Mouse (Mus musculus) midbrain, postnatal 0 days (tissue): ENCODE measurements around the gene Kpna7. TPM values are rescaled to one million over a fixed set of nuclear protein-coding genes. Genes with fewer than 3 reads are reported as not detected.

Experiments
- ATAC-seq: fragments of 200-750 bp; cut with Nextera tagmentation; 2 replicates; pipeline ENCODE4 v1.8.0; 2017; ENCODE audit warnings: moderate number of reproducible peaks, mild to moderate bottlenecking, moderate TSS enrichment, moderate library complexity; ENCODE audit not compliant: low FRiP score
- DNase-seq: peaks from one replicate; pipeline ENCODE4 v3.0.0-alpha.2; 2015; ENCODE audit warnings: low spot score
- H3K27ac ChIP-seq: fragments of 300-500 bp; sonication (generic); 2 replicates; pipeline ENCODE4 v1.5.1; 2014; ENCODE audit warnings: low read depth, mild to moderate bottlenecking, low read length, mixed read lengths
- H3K27me3 ChIP-seq: fragments of 300-500 bp; sonication (generic); 2 replicates; pipeline ENCODE4 v1.6.1; 2014; ENCODE audit warnings: low read length, control low read depth, mixed read lengths; ENCODE audit not compliant: insufficient read depth
- H3K36me3 ChIP-seq: fragments of 300-500 bp; sonication (generic); 2 replicates; pipeline ENCODE4 v1.6.1; 2014; ENCODE audit warnings: low read length, control low read depth, mixed read lengths; ENCODE audit not compliant: insufficient read depth
- H3K4me1 ChIP-seq: fragments of 300-500 bp; sonication (generic); 2 replicates; pipeline ENCODE4 v1.6.1; 2014; ENCODE audit warnings: mild to moderate bottlenecking, control low read depth, antibody characterized with exemption, low read length, mixed read lengths; ENCODE audit not compliant: insufficient read depth
- H3K4me2 ChIP-seq: fragments of 300-500 bp; sonication (generic); 2 replicates; pipeline ENCODE4 v1.6.1; 2014; ENCODE audit warnings: low read depth, mild to moderate bottlenecking, low read length, mixed read lengths; ENCODE audit not compliant: poor library complexity, severe bottlenecking
- H3K4me3 ChIP-seq: fragments of 300-500 bp; sonication (generic); 2 replicates; pipeline ENCODE4 v1.5.1; 2014; ENCODE audit warnings: low read depth, mild to moderate bottlenecking, low read length, moderate library complexity
- H3K9ac ChIP-seq: fragments of 300-500 bp; sonication (generic); replicated peaks from 2 replicates; pipeline ENCODE4 v1.6.1; 2014; ENCODE audit warnings: mild to moderate bottlenecking, low read length, moderate library complexity, mixed read lengths; ENCODE audit not compliant: poor library complexity, severe bottlenecking
- H3K9me3 ChIP-seq: fragments of 300-500 bp; sonication (generic); 2 replicates; pipeline ENCODE4 v1.6.1; 2016; ENCODE audit warnings: low read length, control low read depth
- CTCF ChIP-seq: IDR thresholded peaks from 2 replicates; pipeline ENCODE4 v1.5.1; 2016; ENCODE audit warnings: antibody characterized with exemption, mild to moderate bottlenecking
- WGBS: fragments of 180-500 bp; shearing (Covaris S2); extraction: QIAGEN DNeasy Blood & Tissue Kit; methylation state at CpG from one replicate; pipeline ENCODE4 v1.1.7; 2014; 5-methylcytosine and 5-hydroxymethylcytosine counted together
- polyA plus RNA-seq: library from polyadenylated mRNA; unstranded; fragments of >200 nt; fragmentation: Nextera tagmentation; extraction: Ambion mirVana; gene quantifications from 2 replicates; pipeline ENCODE4 v1.2.1, GENCODE M21; 2015
- total RNA-seq: library from RNA; depleted of rRNA; stranded (reverse); fragments of >200 nt; gene quantifications from 2 replicates; pipeline ENCODE4 v1.2.3, GENCODE M21; 2014

Kpna7 gene
- total and polyA plus RNA-seq, 2 experiments from 2014 or later = not detected

- no peak overlapping the region for H3K27ac ChIP-seq
- H3K4me3 ChIP-seq = no peak overlapping the region
- DNase-seq = no peak
- no peak for TF ChIP-seq CTCF
- ATAC-seq = no peak
- no peak overlapping the region for H3K9ac ChIP-seq
- no peak overlapping the region for H3K4me2 ChIP-seq
- no peaks in the 10 kb centered on the region for H3K9me3 ChIP-seq
- H3K27me3 ChIP-seq = no peaks in the 10 kb centered on the region
- 0 out of 2 replicates have a peak, but pooled peaks cover 3% of the 10 kb centered on the region for H3K36me3 ChIP-seq
- WGBS = 81% methylated on average over 9 of the region's 9 CpGs
- peaks cover 7% of the 10 kb centered on the region for H3K4me1 ChIP-seq
These were observed 125.6 kb downstream of the Kpna7 start for GRCm38 (mm10) chr5:144958271-144958670.

- Histone ChIP-seq H3K4me1 (no peaks in the 10 kb centered on the region; the same call in 1 of the 2 replicates), H3K36me3 (0 out of 2 replicates have a peak, but pooled peaks cover 3% of the 10 kb centered on the region), H3K4me2 (no peak overlapping the region), H3K4me3 (no peak overlapping the region), H3K27me3 (no peaks in the 10 kb centered on the region), H3K27ac (no peak overlapping the region), H3K9ac (no peak overlapping the region), H3K9me3 (no peaks in the 10 kb centered on the region)
- DNase-seq = no peak
- ATAC-seq = no peak
- WGBS = 88% methylated on average over 7 of the region's 7 CpGs
- no peak for TF ChIP-seq CTCF
These were observed 129.4 kb downstream of the Kpna7 start for GRCm38 (mm10) chr5:144954432-144954831.

- no peak overlapping the region for H3K4me3 ChIP-seq
- no peaks in the 10 kb centered on the region for H3K9me3 ChIP-seq
- no peak overlapping the region for H3K4me2 ChIP-seq
- ATAC-seq (no peak), DNase-seq (no peak)
- H3K36me3 ChIP-seq = no peaks in the 10 kb centered on the region
- no peaks in the 10 kb centered on the region; the same call in 1 of the 2 replicates for H3K4me1 ChIP-seq
- TF ChIP-seq CTCF = no peak
- H3K27ac ChIP-seq = no peak overlapping the region
- H3K27me3 ChIP-seq = no peaks in the 10 kb centered on the region
- H3K9ac ChIP-seq = no peak overlapping the region
- 69% methylated on average over 2 of the region's 2 CpGs for WGBS
These were observed 131.2 kb downstream of the Kpna7 start for GRCm38 (mm10) chr5:144952592-144952991.

GRCm38 (mm10) chr5:144950428-144951051, 133.3 kb downstream of the Kpna7 start:
- no peaks in the 10 kb centered on the region for H3K36me3 ChIP-seq
- ATAC-seq (no peak), DNase-seq (no peak)
- H3K9me3 ChIP-seq = no peaks in the 10 kb centered on the region
- H3K4me3 ChIP-seq = no peak overlapping the region
- no peak overlapping the region for H3K4me2 ChIP-seq
- H3K9ac ChIP-seq = no peak overlapping the region
- no peaks in the 10 kb centered on the region for H3K27me3 ChIP-seq
- H3K4me1 ChIP-seq = peaks cover 4% of the 10 kb centered on the region
- WGBS = 92% methylated on average over 5 of the region's 5 CpGs
- H3K27ac ChIP-seq = no peak overlapping the region
- no peak for TF ChIP-seq CTCF

GRCm38 (mm10) chr5:144949856-144950255, 134.0 kb downstream of the Kpna7 start:
- no peak for DNase-seq
- no peak overlapping the region for H3K27ac ChIP-seq
- whole genome bisulfite sequencing = 90% methylated on average over 4 of the region's 4 CpGs
- H3K4me2 ChIP-seq = no peak overlapping the region
- H3K27me3 ChIP-seq = no peaks in the 10 kb centered on the region
- H3K4me1 ChIP-seq = peaks cover 4% of the 10 kb centered on the region
- ATAC-seq = no peak
- no peak overlapping the region for H3K9ac ChIP-seq
- H3K36me3 ChIP-seq = no peaks in the 10 kb centered on the region
- no peak for TF ChIP-seq CTCF
- H3K4me3 ChIP-seq = no peak overlapping the region
- H3K9me3 ChIP-seq = no peaks in the 10 kb centered on the region

GRCm38 (mm10) chr5:144948422-144948821, 135.4 kb downstream of the Kpna7 start:
- no peak overlapping the region for H3K4me2 ChIP-seq
- H3K9me3 ChIP-seq = no peaks in the 10 kb centered on the region
- WGBS = 82% methylated on average over 11 of the region's 11 CpGs
- H3K36me3 ChIP-seq = no peaks in the 10 kb centered on the region
- H3K4me1 ChIP-seq = peaks cover 4% of the 10 kb centered on the region
- no peak overlapping the region for H3K9ac ChIP-seq
- TF ChIP-seq CTCF = no peak
- H3K27ac ChIP-seq = no peak overlapping the region
- no peak for ATAC-seq
- no peak overlapping the region for H3K4me3 ChIP-seq
- no peak for DNase-seq
- no peaks in the 10 kb centered on the region for H3K27me3 ChIP-seq
